Mouse (Mus musculus) limb, embryonic 15.5 days (tissue): Measurements from ENCODE around the gene Slc31a2. TPM values are rescaled to one million over a fixed set of nuclear protein-coding genes. Genes with fewer than 3 reads are reported as not detected.

Source experiments
- ATAC-seq: fragments of 200-750 bp; cut with Nextera tagmentation; 2 replicates; pipeline ENCODE4 v1.8.0; 2017; ENCODE audit warnings: low read depth, moderate TSS enrichment; ENCODE audit not compliant: insufficient number of reproducible peaks, low FRiP score, low TSS enrichment
- H3K27ac ChIP-seq: fragments of 300-500 bp; sonication (generic); 2 replicates; pipeline ENCODE4 v1.5.1; 2015; ENCODE audit warnings: moderate library complexity, mild to moderate bottlenecking, inconsistent platforms
- H3K27me3 ChIP-seq: fragments of 300-500 bp; sonication (generic); 2 replicates; pipeline ENCODE4 v1.6.1; 2015; ENCODE audit warnings: inconsistent platforms
- H3K36me3 ChIP-seq: fragments of 300-500 bp; sonication (generic); 2 replicates; pipeline ENCODE4 v1.6.1; 2015; ENCODE audit warnings: inconsistent platforms
- H3K4me1 ChIP-seq: fragments of 300-500 bp; sonication (generic); 2 replicates; pipeline ENCODE4 v1.6.1; 2015; ENCODE audit warnings: inconsistent platforms
- H3K4me2 ChIP-seq: fragments of 300-500 bp; sonication (generic); 2 replicates; pipeline ENCODE4 v1.6.1; 2015; ENCODE audit warnings: mild to moderate bottlenecking, inconsistent platforms
- H3K4me3 ChIP-seq: fragments of 300-500 bp; sonication (generic); 2 replicates; pipeline ENCODE4 v1.5.1; 2015; ENCODE audit warnings: mild to moderate bottlenecking, inconsistent platforms
- H3K9ac ChIP-seq: fragments of 300-500 bp; sonication (generic); 2 replicates; pipeline ENCODE4 v1.6.1; 2015; ENCODE audit warnings: inconsistent platforms
- H3K9me3 ChIP-seq: fragments of 300-500 bp; sonication (generic); 2 replicates; pipeline ENCODE4 v1.6.1; 2016; ENCODE audit warnings: inconsistent platforms
- WGBS: fragments of 180-500 bp; shearing (Covaris S2); methylation state at CpG from one replicate; pipeline ENCODE4 v1.1.7; 2015; 5-methylcytosine and 5-hydroxymethylcytosine counted together
- polyA plus RNA-seq: library from polyadenylated mRNA; unstranded; fragments of >200 nt; fragmentation: Nextera tagmentation; extraction: Ambion mirVana; gene quantifications from 2 replicates; pipeline ENCODE4 v1.2.1, GENCODE M21; 2015

Gene Slc31a2
- polyA plus RNA-seq, 1 experiment from 2014 or later = 49.7 TPM

DNA sequence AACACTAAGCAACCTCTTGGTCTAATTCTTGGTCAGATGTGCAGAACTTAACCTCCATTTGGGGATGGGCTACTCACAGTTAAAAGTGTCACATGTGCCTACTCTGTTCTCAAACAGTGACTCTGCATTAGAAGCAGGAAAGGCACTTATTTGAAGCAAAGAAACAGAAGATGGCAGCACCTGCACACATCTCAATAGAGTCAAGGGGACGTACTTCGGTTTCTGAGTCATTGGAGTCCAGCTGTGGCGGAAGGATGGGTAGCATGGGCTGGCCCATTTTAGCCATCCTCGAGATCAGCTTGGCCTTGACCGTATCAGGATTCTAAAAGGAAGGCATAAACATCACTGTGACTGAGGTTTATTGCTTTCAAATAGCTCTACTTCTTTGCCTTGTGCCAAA, 69.6 kb downstream of the Slc31a2 start:
- no peak for ATAC-seq
- no peaks in the 10 kb centered on the region for H3K27me3 ChIP-seq
- H3K4me1 ChIP-seq = no peaks in the 10 kb centered on the region
- H3K27ac ChIP-seq = no peak overlapping the region
- H3K4me3 ChIP-seq = no peak overlapping the region
- H3K9ac ChIP-seq = no peak overlapping the region
- H3K4me2 ChIP-seq = no peak overlapping the region
- 84% methylated on average over 5 of the region's 5 CpGs for WGBS
- H3K9me3 ChIP-seq = no peaks in the 10 kb centered on the region
- peaks cover 63% of the 10 kb centered on the region for H3K36me3 ChIP-seq

DNA sequence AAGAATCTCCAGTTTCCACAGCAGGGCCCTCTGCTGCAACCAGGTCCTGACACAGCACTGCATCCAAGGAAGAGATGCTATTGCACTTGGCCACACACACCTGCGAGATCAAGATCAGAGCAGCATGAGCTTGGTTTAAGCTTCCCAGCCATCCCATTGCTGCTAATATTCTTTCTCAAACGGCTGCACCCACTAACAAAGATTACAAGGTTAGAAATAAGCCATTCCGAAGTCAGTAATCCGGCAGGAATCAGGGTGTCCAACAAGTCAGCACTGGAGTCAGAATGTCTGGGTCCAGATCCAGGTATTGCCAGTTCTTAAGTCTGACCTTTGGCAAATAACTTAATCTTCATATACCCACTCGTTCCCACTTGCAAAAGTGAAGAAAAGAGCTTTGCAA, 76.2 kb downstream of the Slc31a2 start:
- 89% methylated on average over 5 of the region's 5 CpGs for WGBS
- H3K36me3 ChIP-seq = peaks cover 56% of the 10 kb centered on the region

GRCm38 (mm10) chr4:62344000-62344399, 81.6 kb downstream of the Slc31a2 start:
- peaks cover 41% of the 10 kb centered on the region for H3K36me3 ChIP-seq
- H3K9ac ChIP-seq = no peak overlapping the region
- H3K4me2 ChIP-seq = no peak overlapping the region
- H3K27ac ChIP-seq = no peak overlapping the region
- no peak for ATAC-seq
- 96% methylated on average over 1 of the region's 1 CpGs for WGBS
- no peaks in the 10 kb centered on the region for H3K9me3 ChIP-seq
- H3K27me3 ChIP-seq = no peaks in the 10 kb centered on the region
- no peaks in the 10 kb centered on the region for H3K4me1 ChIP-seq
- no peak overlapping the region for H3K4me3 ChIP-seq

More for the DNA sequence above, 76.2 kb downstream of the Slc31a2 start:
- no peak overlapping the region for H3K9ac ChIP-seq
- no peak overlapping the region for H3K4me2 ChIP-seq
- no peak overlapping the region for H3K27ac ChIP-seq
- no peaks in the 10 kb centered on the region for H3K9me3 ChIP-seq
- H3K27me3 ChIP-seq = no peaks in the 10 kb centered on the region
- no peak overlapping the region for H3K4me3 ChIP-seq
- H3K4me1 ChIP-seq = no peaks in the 10 kb centered on the region
- no peak for ATAC-seq

GRCm38 (mm10) chr4:62345827-62346226, 83.5 kb downstream of the Slc31a2 start:
- Histone ChIP-seq H3K4me1 (no peaks in the 10 kb centered on the region), H3K4me2 (no peak overlapping the region), H3K9me3 (no peaks in the 10 kb centered on the region), H3K4me3 (no peak overlapping the region), H3K27ac (no peak overlapping the region), H3K27me3 (no peaks in the 10 kb centered on the region), H3K9ac (no peak overlapping the region), H3K36me3 (peaks cover 36% of the 10 kb centered on the region)
- ATAC-seq = no peak
- 80% methylated on average over 4 of the region's 4 CpGs for WGBS

GRCm38 (mm10) chr4:62347605-62348328, 85.4 kb downstream of the Slc31a2 start:
- Histone ChIP-seq H3K27me3 (no peaks in the 10 kb centered on the region), H3K9ac (no peak overlapping the region), H3K9me3 (no peaks in the 10 kb centered on the region), H3K27ac (no peak overlapping the region), H3K4me1 (no peaks in the 10 kb centered on the region), H3K36me3 (peaks cover 37% of the 10 kb centered on the region), H3K4me3 (no peak overlapping the region), H3K4me2 (no peak overlapping the region)
- 82% methylated on average over 9 of the region's 9 CpGs for WGBS
- ATAC-seq = no peak

Other genes starting within 250 kb of the Slc31a2 start
- gene Mup20, start 208.4 kb upstream of the Slc31a2 start, polyA plus RNA-seq = not detected in 2 replicates
- not detected in 2 replicates for gene Mup3, start 175.2 kb upstream of the Slc31a2 start, polyA plus RNA-seq
- not detected in 2 replicates for gene Mup21, start 111.7 kb upstream of the Slc31a2 start, polyA plus RNA-seq
- gene Zfp37, start 31.5 kb upstream of the Slc31a2 start, polyA plus RNA-seq = 9.4 and 10.5 TPM in 2 replicates
- 28.4 and 29.0 TPM in 2 replicates for gene Fkbp15, start 98.0 kb downstream of the Slc31a2 start, polyA plus RNA-seq
- 53.0 and 54.6 TPM in 2 replicates for gene Slc31a1, start 98.2 kb downstream of the Slc31a2 start, polyA plus RNA-seq
- gene Cdc26, start 146.1 kb downstream of the Slc31a2 start, polyA plus RNA-seq = 156 and 159 TPM in 2 replicates
- 18.7 and 18.8 TPM in 2 replicates for gene Prpf4, start 146.2 kb downstream of the Slc31a2 start, polyA plus RNA-seq
- not detected in 2 replicates for gene Rnf183, start 172.7 kb downstream of the Slc31a2 start, polyA plus RNA-seq
- 4.2 and 4.3 TPM in 2 replicates for gene Wdr31, start 208.3 kb downstream of the Slc31a2 start, polyA plus RNA-seq
- 15.3 and 19.4 TPM in 2 replicates for gene Bspry, start 217.5 kb downstream of the Slc31a2 start, polyA plus RNA-seq
- gene Hdhd3, start 240.9 kb downstream of the Slc31a2 start, polyA plus RNA-seq = 13.9 and 14.7 TPM in 2 replicates